Mouse (Mus musculus) bone marrow, adult 2 months (tissue): ENCODE measurements around the gene Taok2.
"Not testable (repeated sequence)": the region's sequence is repeated elsewhere in the genome, so short reads cannot be mapped to it uniquely, and the experiment has no call there.

Experiments
- CTCF ChIP-seq: fragments of 200-500 bp; IDR thresholded peaks from 2 replicates; pipeline ENCODE4 v1.5.1; 2011; ENCODE audit warnings: low read length, control low read depth; ENCODE audit not compliant: control insufficient read depth, insufficient read depth
- POLR2A ChIP-seq: fragments of 200-500 bp; IDR thresholded peaks from 2 replicates; pipeline ENCODE4 v1.6.1; 2011; ENCODE audit warnings: low read depth, mild to moderate bottlenecking, control low read depth, low read length, borderline replicate concordance; ENCODE audit not compliant: control insufficient read depth

DNA sequence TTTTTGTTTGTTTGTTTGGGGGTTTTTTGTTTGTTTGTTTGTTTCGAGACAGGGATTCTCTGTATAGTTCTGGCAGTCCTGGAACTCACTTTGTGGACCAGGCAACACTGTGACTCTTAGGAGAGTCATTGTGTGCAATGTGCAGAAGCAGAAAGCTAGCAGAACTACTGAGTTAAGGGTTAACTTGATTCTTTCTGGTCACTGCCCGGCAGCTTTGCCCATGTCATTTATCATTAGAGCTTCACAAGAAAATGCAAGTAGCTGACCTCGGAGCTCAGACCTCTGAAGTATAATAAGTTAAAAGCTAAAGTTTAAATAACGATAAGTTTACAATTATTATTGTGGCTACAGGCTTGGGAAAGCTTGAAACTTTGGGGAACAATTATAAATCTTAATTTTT is 33.9 kb upstream of the Taok2 start:
- not testable (repeated sequence) for TF ChIP-seq POLR2A, CTCF
